Mouse (Mus musculus) gonadal fat pad, adult 2 months (tissue): ENCODE measurements around the gene Shroom3. TPM values are rescaled to one million over a fixed set of nuclear protein-coding genes. Genes with fewer than 3 reads are reported as not detected.

Experiments used
- DNase-seq: peaks from one replicate; pipeline ENCODE4 v3.0.0-alpha.2; 2012; ENCODE audit warnings: low read depth
- polyA plus RNA-seq: library from polyadenylated mRNA; depleted of rRNA; stranded (reverse); fragments of >200 nt; gene quantifications from 2 replicates; pipeline ENCODE4 v1.2.3, GENCODE M21; 2012

Gene Shroom3
- polyA plus RNA-seq, 1 experiment: 24.9 TPM

- DNase-seq: no peak
Measured at GRCm38 (mm10) chr5:92751488-92751887, 68.3 kb downstream of the Shroom3 start.

GRCm38 (mm10) chr5:92755241-92755775, 72.1 kb downstream of the Shroom3 start:
- no peak for DNase-seq

GRCm38 (mm10) chr5:92759156-92759745, 76.0 kb downstream of the Shroom3 start:
- DNase-seq: no peak

- no peak for DNase-seq
Measured at GRCm38 (mm10) chr5:92760542-92760941, 77.3 kb downstream of the Shroom3 start.

GRCm38 (mm10) chr5:92761615-92762353, 78.5 kb downstream of the Shroom3 start:
- DNase-seq: no peak

GRCm38 (mm10) chr5:92762425-92762824, 79.2 kb downstream of the Shroom3 start:
- no peak for DNase-seq

GRCm38 (mm10) chr5:92763546-92763952, 80.3 kb downstream of the Shroom3 start:
- no peak for DNase-seq

- DNase-seq: no peak
Measured at GRCm38 (mm10) chr5:92766301-92766700, 83.1 kb downstream of the Shroom3 start.

- DNase-seq: no peak
Measured at GRCm38 (mm10) chr5:92767194-92767777, 84.1 kb downstream of the Shroom3 start.

GRCm38 (mm10) chr5:92767857-92768291, 84.6 kb downstream of the Shroom3 start:
- DNase-seq: no peak

- DNase-seq: no peak
Measured at GRCm38 (mm10) chr5:92773821-92774220, 90.6 kb downstream of the Shroom3 start.

GRCm38 (mm10) chr5:92774419-92774818, 91.2 kb downstream of the Shroom3 start:
- DNase-seq: no peak

GRCm38 (mm10) chr5:92774893-92775292, 91.7 kb downstream of the Shroom3 start:
- no peak for DNase-seq

- no peak for DNase-seq
Measured at GRCm38 (mm10) chr5:92778395-92778794, 95.2 kb downstream of the Shroom3 start.

GRCm38 (mm10) chr5:92781082-92781481, 97.8 kb downstream of the Shroom3 start:
- DNase-seq: no peak

- DNase-seq: no peak
Measured at GRCm38 (mm10) chr5:92784037-92784860, 101.0 kb downstream of the Shroom3 start.

- DNase-seq: no peak
Measured at GRCm38 (mm10) chr5:92785870-92786436, 102.7 kb downstream of the Shroom3 start.

GRCm38 (mm10) chr5:92788990-92789389, 105.8 kb downstream of the Shroom3 start:
- no peak for DNase-seq

- no peak for DNase-seq
Measured at GRCm38 (mm10) chr5:92796089-92796990, 113.1 kb downstream of the Shroom3 start.

GRCm38 (mm10) chr5:92797981-92798380, 114.7 kb downstream of the Shroom3 start:
- DNase-seq: peak; percentile 27
